Mouse (Mus musculus): ENCODE results near the gene Rapgef5. TPM values are rescaled to one million over a fixed set of nuclear protein-coding genes. Genes with fewer than 3 reads are reported as not detected.

Gene Rapgef5
- polyA plus RNA-seq, 1 experiment from 2014 or later, result 15.3 TPM

DNA sequence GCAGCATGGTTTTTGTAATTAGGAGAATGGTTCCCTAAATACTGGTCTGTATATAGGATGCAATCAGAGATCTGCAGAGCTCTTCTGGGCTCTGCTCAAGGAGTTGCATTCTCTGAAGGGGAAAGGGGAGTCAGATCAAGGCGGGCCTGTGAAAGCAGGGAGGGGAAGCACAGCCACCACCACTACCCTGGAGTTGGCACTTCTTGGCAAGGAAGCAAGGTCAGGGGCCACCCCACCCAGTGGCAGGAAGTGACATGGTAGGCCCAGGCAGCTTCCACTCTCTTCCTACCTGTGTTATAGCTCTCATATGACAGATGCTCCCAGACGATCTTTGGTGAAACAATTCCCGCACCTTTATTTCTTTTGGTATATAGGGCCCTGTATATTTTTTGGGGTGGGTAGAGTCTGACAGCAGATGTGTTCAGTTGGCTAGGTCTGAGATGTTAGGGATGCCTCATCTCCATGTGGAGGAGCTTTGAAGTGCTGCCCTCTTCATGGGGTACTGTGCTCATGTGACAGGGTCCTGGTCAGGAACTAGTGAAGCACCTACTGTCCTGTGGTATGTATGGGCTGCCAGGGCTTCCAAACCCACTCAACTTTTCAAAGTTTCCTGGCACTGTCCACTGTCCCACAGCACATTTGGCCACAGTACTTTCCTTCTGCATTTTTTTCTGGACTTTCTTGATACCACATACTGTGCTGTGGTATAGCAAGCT, 183.8 kb downstream of the Rapgef5 start:
- H3K27me3 ChIP-seq, result no peaks in the 10 kb centered on the region
- no peak; the same call in 1 of the 2 replicates for ATAC-seq (replicated peaks; ENCODE audit: insufficient number of reproducible peaks, insufficient read depth, low FRiP score, low read depth)
- H3K27ac ChIP-seq, result no peak overlapping the region
- no peaks in the 10 kb centered on the region for H3K4me1 ChIP-seq (replicated peaks)
- H3K36me3 ChIP-seq, result no peaks in the 10 kb centered on the region
- H3K9me3 ChIP-seq (replicated peaks), result no peaks in the 10 kb centered on the region
- 70% methylated on average over 3 of the region's 3 CpGs for WGBS
- no peak overlapping the region for H3K9ac ChIP-seq
- H3K4me2 ChIP-seq, result no peak overlapping the region
- H3K4me3 ChIP-seq, result no peak overlapping the region

DNA sequence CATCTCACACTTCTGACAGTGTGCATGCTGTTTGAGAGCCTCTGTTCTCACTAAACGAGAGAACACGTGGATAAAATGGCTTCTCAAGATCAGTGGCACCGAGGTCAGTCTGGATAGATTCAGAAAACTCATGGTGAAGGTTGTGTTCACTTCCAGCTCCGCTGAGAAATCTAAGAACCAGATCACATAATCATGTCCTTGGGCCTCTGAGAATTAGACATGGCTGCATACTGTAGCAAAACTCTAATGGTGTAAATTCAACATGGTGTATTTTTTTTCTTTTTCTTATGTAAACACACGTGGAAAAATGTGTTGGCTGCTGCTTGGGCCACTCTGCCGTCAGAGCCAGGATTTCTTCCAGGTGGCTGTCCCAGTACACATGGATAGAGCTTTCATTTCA, 184.6 kb downstream of the Rapgef5 start:
- no peaks in the 10 kb centered on the region for H3K27me3 ChIP-seq
- no peak overlapping the region for H3K4me2 ChIP-seq
- H3K36me3 ChIP-seq, result no peaks in the 10 kb centered on the region
- H3K27ac ChIP-seq, result no peak overlapping the region
- 70% methylated on average over 6 of the region's 6 CpGs for WGBS
- H3K9me3 ChIP-seq (replicated peaks), result no peaks in the 10 kb centered on the region
- no peak overlapping the region for H3K9ac ChIP-seq
- H3K4me3 ChIP-seq, result no peak overlapping the region
- no peaks in the 10 kb centered on the region for H3K4me1 ChIP-seq (replicated peaks)
- ATAC-seq (replicated peaks; ENCODE audit: insufficient number of reproducible peaks, insufficient read depth, low FRiP score, low read depth), result no peak

DNA sequence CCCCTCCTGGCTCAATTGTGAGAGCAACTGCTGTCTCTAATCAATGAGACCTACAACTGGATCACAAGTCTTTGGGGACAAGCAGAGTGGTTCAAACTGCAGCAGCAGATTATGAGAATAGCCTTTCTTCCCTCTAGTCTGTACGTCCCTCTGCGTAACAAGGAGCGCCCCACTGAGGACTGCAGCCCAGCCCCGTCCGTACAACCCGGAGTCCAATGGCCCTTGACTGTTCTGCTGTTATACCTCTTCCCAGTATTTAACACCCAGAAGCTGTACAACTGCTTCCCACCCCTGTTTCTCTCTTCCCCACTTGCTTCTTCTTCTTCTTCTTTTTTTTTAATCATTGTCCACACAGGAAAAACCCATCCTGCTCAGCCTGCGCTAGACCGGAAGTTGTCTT, 186.0 kb downstream of the Rapgef5 start:
- H3K27me3 ChIP-seq, result no peaks in the 10 kb centered on the region
- no peaks in the 10 kb centered on the region for H3K4me1 ChIP-seq (replicated peaks)
- no peak overlapping the region for H3K4me3 ChIP-seq
- no peaks in the 10 kb centered on the region for H3K9me3 ChIP-seq (replicated peaks)
- H3K9ac ChIP-seq, result no peak overlapping the region
- no peaks in the 10 kb centered on the region for H3K36me3 ChIP-seq
- no peak overlapping the region for H3K4me2 ChIP-seq
- ATAC-seq (replicated peaks; ENCODE audit: insufficient number of reproducible peaks, insufficient read depth, low FRiP score, low read depth), result no peak
- WGBS, result 90% methylated on average over 8 of the region's 8 CpGs
- H3K27ac ChIP-seq, result no peak overlapping the region

DNA sequence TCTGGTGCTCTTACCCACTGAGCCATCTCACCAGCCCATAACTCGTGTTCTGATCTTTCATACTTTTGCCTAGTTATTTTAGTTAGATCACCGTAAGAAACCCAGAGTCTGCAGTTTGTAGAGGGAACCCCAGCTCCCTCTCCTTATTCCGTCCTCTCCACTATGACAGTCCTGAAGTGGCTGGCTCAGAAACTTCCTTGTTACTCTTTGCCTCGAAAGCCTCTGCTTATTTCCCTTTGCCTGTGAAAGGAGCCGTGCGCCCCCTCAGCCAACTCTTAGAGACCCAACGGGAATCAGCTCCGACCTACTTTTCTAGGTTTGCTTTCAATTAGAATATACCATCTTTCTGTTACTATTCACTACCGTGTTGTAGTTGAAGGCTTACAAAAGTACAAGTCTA, 186.6 kb downstream of the Rapgef5 start:
- H3K4me2 ChIP-seq, result no peak overlapping the region

DNA sequence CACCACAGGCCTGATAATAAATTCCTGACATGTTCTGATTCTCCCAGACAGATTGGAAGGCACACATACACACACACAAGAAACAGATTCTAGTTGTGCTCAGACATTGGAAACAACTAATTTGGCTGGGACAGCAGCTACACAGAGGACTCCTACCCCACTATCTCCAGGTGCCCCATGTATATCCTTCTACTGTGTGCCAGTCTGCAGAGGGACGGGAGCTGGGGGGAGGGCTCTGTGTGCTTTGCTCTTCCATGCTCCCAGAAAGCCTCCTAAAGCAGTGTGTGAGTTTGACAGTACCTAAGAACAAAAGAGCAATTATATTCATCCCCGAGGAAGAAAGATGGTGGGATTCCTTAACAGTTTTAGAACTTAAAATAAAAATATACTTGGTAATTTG, 187.1 kb downstream of the Rapgef5 start:
- Histone ChIP-seq H3K9ac (no peak overlapping the region), H3K9me3 (replicated peaks) (no peaks in the 10 kb centered on the region), H3K4me1 (replicated peaks) (no peaks in the 10 kb centered on the region), H3K4me2 (no peak overlapping the region), H3K27ac (no peak overlapping the region), H3K4me3 (no peak overlapping the region), H3K36me3 (no peaks in the 10 kb centered on the region), H3K27me3 (no peaks in the 10 kb centered on the region)
- ATAC-seq (replicated peaks; ENCODE audit: insufficient number of reproducible peaks, insufficient read depth, low FRiP score, low read depth), result no peak
- WGBS, result 59% methylated on average over 2 of the region's 2 CpGs

More for the DNA sequence above, 186.6 kb downstream of the Rapgef5 start:
- H3K27ac ChIP-seq, result no peak overlapping the region
- 88% methylated on average over 9 of the region's 9 CpGs for WGBS
- H3K27me3 ChIP-seq, result no peaks in the 10 kb centered on the region
- no peak for ATAC-seq (replicated peaks; ENCODE audit: insufficient number of reproducible peaks, insufficient read depth, low FRiP score, low read depth)
- no peaks in the 10 kb centered on the region for H3K36me3 ChIP-seq
- no peaks in the 10 kb centered on the region for H3K9me3 ChIP-seq (replicated peaks)
- H3K4me3 ChIP-seq, result no peak overlapping the region
- H3K4me1 ChIP-seq (replicated peaks), result no peaks in the 10 kb centered on the region
- H3K9ac ChIP-seq, result no peak overlapping the region

DNA sequence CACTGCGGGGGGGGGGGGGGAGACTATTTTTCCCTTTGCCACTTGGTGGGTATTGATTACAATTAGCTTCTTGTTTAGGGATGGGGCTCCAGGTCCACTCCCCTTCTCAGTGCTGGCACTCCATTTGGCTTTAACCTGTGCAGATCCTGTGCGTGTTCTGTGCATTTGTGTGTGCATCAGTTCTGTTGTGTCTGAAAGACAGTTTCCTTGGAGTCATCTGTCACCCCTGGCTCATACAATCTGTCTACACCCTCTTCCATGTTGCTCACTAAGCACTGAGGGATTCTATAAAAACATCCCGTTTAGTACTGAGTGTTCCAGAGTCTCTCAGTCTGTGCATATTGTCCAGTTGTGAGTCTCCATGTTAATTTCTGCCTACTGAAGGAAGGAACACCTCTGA, 189.0 kb downstream of the Rapgef5 start:
- no peak for ATAC-seq (replicated peaks; ENCODE audit: insufficient number of reproducible peaks, insufficient read depth, low FRiP score, low read depth)
- Histone ChIP-seq H3K4me1 (replicated peaks) (peaks cover 2% of the 10 kb centered on the region; the same call in 1 of the 2 replicates), H3K9me3 (replicated peaks) (no peaks in the 10 kb centered on the region), H3K36me3 (no peaks in the 10 kb centered on the region; the same call in 1 of the 2 replicates), H3K9ac (no peak overlapping the region), H3K4me3 (no peak overlapping the region), H3K27ac (no peak overlapping the region), H3K4me2 (no peak overlapping the region), H3K27me3 (no peaks in the 10 kb centered on the region)
- 71% methylated on average over 3 of the region's 3 CpGs for WGBS

DNA sequence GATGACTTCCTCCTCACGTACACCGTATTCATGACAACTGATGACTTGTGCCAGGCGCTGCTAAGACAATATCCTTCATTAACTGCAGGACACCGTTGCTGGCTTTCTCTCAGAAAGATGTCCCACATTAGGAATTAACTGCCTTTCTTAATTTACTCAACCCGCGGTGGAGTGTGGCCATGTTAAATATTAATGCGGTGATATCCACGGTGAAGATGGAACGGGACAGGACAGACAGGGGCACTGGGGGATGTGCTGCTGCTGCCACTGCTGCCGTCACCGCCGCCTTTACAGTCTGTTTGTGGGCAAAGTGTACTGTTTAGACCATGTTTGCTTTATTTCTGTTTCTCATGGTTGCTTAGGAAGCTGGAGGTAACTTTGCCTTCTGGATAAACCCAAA, 193.0 kb downstream of the Rapgef5 start:
- WGBS, result 80% methylated on average over 12 of the region's 12 CpGs
- Histone ChIP-seq H3K9me3 (replicated peaks) (no peaks in the 10 kb centered on the region), H3K27me3 (no peaks in the 10 kb centered on the region), H3K9ac (no peak overlapping the region), H3K4me1 (replicated peaks) (peaks cover 2% of the 10 kb centered on the region; the same call in 1 of the 2 replicates), H3K36me3 (no peaks in the 10 kb centered on the region; the same call in 1 of the 2 replicates), H3K4me2 (no peak overlapping the region), H3K4me3 (no peak overlapping the region), H3K27ac (no peak overlapping the region)
- ATAC-seq (replicated peaks; ENCODE audit: insufficient number of reproducible peaks, insufficient read depth, low FRiP score, low read depth), result no peak

DNA sequence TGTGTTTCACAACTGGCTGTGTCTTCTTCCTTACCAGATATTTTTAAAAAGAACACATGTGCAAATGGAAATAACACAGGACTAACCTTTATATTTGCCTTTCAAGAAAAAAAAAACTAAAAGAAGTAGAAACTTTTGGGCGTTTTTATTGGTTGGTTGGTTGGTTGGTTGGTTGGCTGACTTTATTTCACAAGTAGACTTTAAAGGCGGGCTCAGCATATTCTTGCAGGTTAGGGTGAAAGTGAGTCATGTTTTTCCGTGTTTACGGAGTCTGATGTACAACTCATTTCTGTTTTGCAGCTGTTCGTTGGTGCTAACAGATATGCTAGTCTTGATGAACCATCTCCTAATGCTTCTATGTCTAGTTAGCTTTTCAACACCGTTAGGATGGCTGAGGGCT, 196.2 kb downstream of the Rapgef5 start:
- no peak overlapping the region for H3K4me2 ChIP-seq
- no peak for ATAC-seq (replicated peaks; ENCODE audit: insufficient number of reproducible peaks, insufficient read depth, low FRiP score, low read depth)
- H3K9ac ChIP-seq, result no peak overlapping the region
- no peak overlapping the region for H3K4me3 ChIP-seq
- H3K4me1 ChIP-seq (replicated peaks), result peaks cover 2% of the 10 kb centered on the region; the same call in 1 of the 2 replicates
- WGBS, result 84% methylated on average over 6 of the region's 6 CpGs
- no peak overlapping the region for H3K27ac ChIP-seq
- H3K36me3 ChIP-seq, result no peaks in the 10 kb centered on the region; the same call in 1 of the 2 replicates
- H3K9me3 ChIP-seq (replicated peaks), result no peaks in the 10 kb centered on the region
- no peaks in the 10 kb centered on the region for H3K27me3 ChIP-seq

DNA sequence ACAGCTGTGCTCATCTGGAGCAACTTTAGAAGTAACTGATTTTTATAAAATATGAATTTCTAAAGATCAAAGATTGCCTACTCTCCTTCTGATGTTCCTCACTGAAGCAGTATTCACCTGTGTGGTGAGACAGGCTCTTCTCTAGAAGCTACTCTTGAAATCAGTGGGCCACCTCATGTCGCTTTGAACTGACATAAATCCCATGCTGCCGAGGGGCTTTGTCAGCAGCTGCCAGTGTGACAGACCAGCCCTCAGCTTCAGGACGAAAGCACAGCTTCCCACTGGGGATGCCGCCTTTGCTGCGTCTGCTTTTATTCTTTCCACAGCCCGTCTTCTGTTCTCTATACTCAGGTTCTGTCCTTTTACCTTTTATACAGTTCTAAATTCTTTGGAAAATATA, 197.3 kb downstream of the Rapgef5 start:
- Histone ChIP-seq H3K4me1 (replicated peaks) (peaks cover 2% of the 10 kb centered on the region; the same call in 1 of the 2 replicates), H3K27me3 (no peaks in the 10 kb centered on the region), H3K36me3 (no peaks in the 10 kb centered on the region; the same call in 1 of the 2 replicates), H3K4me2 (no peak overlapping the region), H3K27ac (no peak overlapping the region), H3K9ac (no peak overlapping the region), H3K9me3 (replicated peaks) (no peaks in the 10 kb centered on the region), H3K4me3 (no peak overlapping the region)
- 52% methylated on average over 6 of the region's 6 CpGs for WGBS
- ATAC-seq (replicated peaks; ENCODE audit: insufficient number of reproducible peaks, insufficient read depth, low FRiP score, low read depth), result no peak

DNA sequence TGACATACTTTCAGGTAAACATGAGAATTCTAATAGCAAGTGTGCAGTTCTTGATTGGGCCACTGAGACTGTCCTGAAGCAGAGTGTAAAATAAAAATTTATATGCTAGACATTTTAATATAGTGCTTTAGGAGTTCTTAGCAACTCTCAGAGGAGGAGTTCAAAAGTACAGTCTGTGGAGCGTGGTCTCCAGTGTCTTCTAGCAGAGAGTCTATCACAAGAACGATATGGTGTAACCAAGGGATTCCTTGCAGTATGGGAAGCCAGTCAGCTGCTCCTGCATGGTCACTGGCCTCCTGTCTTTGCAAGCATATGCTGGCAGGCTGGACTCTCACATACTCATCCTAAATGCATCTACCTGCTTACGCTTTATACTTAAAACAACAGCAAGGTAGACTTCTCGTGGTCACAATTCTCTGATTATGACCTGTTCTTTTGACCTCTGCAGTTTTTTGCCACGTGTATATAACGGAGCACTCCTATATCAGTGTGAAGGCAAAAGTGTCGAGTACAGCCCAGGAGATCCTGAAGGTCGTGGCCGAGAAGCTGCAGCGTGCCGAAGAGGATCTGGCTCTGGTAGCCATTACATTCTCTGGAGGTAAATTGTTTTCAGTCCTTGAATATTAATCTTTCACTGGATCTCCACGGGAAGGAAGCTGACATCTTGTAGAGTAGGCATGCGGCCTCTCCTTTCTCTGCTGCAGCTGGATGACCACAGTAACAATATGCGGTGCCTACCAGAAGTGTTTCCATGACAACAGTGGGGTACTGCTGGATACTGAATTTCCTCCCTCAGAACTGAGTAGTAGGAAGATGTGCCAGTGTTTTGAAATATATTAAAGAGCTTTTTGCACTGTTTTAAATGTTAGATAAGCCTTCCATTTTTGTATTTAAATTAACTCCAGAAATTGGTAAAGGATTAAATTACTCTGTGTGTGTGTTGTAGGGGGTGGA, 204.8 kb downstream of the Rapgef5 start:
- 58% methylated on average over 14 of the region's 14 CpGs for WGBS
- Histone ChIP-seq H3K4me1 (replicated peaks) (peaks cover 6% of the 10 kb centered on the region), H3K36me3 (no peaks in the 10 kb centered on the region), H3K9ac (no peak overlapping the region), H3K4me2 (no peak overlapping the region), H3K9me3 (replicated peaks) (no peaks in the 10 kb centered on the region), H3K27me3 (no peaks in the 10 kb centered on the region), H3K4me3 (no peak overlapping the region), H3K27ac (0 out of 2 replicates have a peak overlapping the region, but pooled peaks have one; percentile 19)
- ATAC-seq (replicated peaks; ENCODE audit: insufficient number of reproducible peaks, insufficient read depth, low FRiP score, low read depth), result no peak

DNA sequence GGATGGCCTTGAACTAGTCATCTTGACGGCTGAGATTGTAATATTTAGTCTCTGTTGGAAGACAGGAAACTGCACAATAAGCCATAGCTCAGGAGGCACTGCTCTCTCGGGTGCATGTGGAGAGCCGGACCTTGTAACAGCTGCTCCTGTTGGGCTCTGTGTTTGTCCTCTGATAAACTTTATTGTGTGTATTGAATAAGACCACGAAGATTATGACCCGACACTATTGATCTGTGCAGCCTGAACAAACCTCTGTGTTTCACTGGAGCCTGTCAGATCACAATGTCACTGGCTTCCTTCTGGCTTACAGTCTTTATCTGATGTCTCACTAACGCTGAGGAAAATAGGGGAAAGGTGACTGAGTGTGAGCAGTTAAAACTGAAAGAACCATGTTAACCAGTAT, 205.5 kb downstream of the Rapgef5 start:
- H3K4me3 ChIP-seq, result no peak overlapping the region
- no peaks in the 10 kb centered on the region for H3K27me3 ChIP-seq
- no peak overlapping the region for H3K27ac ChIP-seq
- H3K9me3 ChIP-seq (replicated peaks), result no peaks in the 10 kb centered on the region
- ATAC-seq (replicated peaks; ENCODE audit: insufficient number of reproducible peaks, insufficient read depth, low FRiP score, low read depth), result no peak
- H3K4me2 ChIP-seq, result no peak overlapping the region
- WGBS, result 41% methylated on average over 6 of the region's 6 CpGs
- no peak overlapping the region for H3K9ac ChIP-seq
- peaks cover 6% of the 10 kb centered on the region for H3K4me1 ChIP-seq (replicated peaks)
- no peaks in the 10 kb centered on the region for H3K36me3 ChIP-seq

All from heart, embryonic 15.5 days (tissue).